Mouse (Mus musculus) hematopoietic stem cell, adult 5-6 weeks (primary cell): ENCODE measurements around the gene Isoc2b. TPM values are rescaled to one million over a fixed set of nuclear protein-coding genes. Genes with fewer than 3 reads are reported as not detected.
"Not testable (repeated sequence)": the region's sequence is repeated elsewhere in the genome, so short reads cannot be mapped to it uniquely, and the experiment has no call there.

Experiments used
- ATAC-seq, 2 experiments: fragments of 125-278 bp in 1 of 2; replicated peaks in 1 of 2; 2 replicates each; pipeline ENCODE4 v1.8.0; 2016 to 2017; ENCODE audit warnings: inconsistent platforms in 2 of 2, mild to moderate bottlenecking in 2 of 2, moderate number of reproducible peaks in 2 of 2, low read depth in 1 of 2, moderate TSS enrichment in 1 of 2; ENCODE audit not compliant: low FRiP score in 2 of 2, poor library complexity in 2 of 2, severe bottlenecking in 2 of 2, insufficient read depth in 1 of 2, low TSS enrichment in 1 of 2
- total RNA-seq: library from RNA; stranded (forward); fragments of 172-1452, 232-1000 nt; gene quantifications from 2 replicates; pipeline ENCODE4 v1.2.3, GENCODE M21; 2017

Isoc2b gene
- total RNA-seq, 1 experiment from 2014 or later: 59.8 TPM

DNA sequence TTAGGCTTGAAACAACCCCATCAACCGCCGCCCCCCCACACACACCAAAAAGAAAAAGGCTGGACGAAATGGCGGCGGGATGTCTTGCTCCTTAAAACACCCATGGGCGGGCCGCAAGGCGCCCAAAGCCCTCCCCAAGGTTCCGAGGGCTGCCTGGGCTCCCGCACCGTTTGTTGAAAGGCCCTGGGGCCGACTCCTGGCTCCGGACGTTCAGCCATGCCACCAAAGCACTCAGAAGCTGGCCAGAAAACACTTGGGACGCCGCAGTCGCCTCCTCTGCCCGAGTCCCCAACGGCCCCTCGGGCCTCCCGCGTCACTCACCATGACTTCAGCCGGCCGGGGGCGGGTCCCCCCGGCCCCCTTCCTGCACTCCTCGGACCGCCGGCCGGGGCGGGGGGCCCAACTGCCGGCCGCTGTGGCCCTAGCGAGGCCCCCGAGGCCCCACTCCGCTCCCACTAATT is 58.2 kb downstream of the Isoc2b start:
- no peak for ATAC-seq

DNA sequence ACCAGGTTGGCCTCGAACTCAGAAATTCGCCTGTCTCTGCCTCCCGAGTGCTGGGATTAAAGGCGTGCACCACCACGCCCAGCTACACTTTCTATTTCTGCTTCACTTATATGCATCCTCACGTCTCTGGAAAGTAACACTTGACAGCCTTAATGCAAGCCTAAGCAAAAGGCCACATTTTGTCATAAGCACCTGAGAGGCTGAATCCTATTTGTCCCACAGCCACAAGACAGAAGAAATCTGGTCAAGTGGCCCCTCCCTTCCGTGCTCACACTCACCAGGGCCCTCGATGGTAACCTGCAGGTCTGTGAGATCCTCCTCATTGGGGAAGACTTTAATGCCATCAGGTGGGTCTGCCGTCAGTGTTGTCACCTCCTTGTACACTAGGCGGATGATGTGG is 58.9 kb downstream of the Isoc2b start:
- ATAC-seq: not testable (repeated sequence)

DNA sequence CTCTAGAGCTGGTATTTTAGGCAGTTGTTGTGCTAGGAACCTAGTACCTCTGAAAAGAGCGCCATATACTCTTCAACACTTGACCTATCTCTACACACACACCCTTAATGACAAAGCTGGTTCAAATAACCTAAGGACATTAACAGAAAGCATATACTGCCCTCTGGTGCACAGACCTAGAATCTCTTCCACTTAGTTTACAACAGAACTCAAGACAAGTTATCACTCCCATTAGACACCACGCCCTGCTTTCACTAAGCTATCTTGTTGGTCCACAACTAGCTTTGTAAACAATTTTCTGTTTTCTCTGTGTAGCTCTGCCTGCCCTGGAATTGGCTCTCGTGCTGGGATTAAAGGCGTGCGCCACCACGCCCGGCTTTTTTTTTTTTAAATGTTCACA is 63.3 kb downstream of the Isoc2b start:
- ATAC-seq: peak; percentile 47 to 68; a peak in 2 of 4 replicates

DNA sequence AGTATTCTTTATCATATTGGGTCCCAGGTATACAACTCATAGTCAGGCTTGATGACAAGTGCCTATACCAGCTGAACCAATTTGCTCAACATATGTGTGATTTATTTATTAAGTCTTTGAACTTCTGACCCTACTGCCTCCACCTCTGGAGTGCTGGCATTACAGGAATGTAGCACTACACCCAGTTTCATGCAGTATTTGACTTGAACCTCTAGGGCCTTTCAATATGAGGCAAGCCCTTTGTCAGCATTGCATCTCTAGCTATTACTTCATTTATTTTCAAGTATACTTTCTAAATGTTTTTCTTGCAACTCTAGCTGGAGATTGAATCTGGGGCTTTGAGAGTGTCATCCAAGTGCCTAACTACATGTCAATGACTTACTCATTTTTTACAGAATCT is 67.8 kb downstream of the Isoc2b start:
- no peak for ATAC-seq

DNA sequence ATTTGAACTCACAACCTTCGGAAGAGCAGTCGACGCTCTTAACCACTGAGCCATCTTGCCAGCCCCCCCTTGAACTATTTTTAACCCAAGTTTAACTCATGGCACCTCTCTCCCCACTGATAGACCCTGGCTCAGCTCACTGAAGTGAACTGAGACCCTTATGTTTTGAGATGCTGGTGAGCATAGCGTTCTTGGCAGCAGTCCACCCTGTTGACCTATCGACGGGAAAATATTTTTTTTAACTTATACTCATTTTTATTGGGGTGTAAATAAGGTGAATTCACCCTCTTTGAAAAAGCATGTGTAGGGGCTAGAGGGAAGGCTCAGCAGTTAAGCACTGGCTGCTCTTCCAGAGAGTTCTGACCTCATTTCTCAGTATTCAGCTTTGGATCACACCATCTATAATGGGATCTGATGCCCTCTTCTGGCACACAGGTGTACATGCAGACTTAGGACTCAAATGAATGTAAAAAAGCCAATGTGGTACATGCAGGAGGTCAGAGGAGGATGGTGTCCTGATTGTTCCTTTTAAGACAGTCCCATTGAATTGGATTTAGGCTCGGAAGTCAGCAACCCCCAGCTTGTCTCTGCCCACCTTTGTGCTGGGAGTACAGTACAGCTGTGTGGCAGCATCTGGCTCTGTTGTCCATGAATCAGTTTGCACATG is 74.2 kb downstream of the Isoc2b start:
- ATAC-seq: peak; percentile 21 to 30; a peak in 1 of 4 replicates

Other genes starting within 250 kb of the Isoc2b start
- 22.0 and 22.8 TPM in 2 replicates for gene Tmem86b, start 238.8 kb downstream of the Isoc2b start, total RNA-seq
- gene Ppp6r1, start 211.2 kb downstream of the Isoc2b start, total RNA-seq: 155 and 186 TPM in 2 replicates
- 19.0 and 25.2 TPM in 2 replicates for gene Hspbp1, start 185.2 kb downstream of the Isoc2b start, total RNA-seq
- gene Brsk1, start 179.7 kb downstream of the Isoc2b start, total RNA-seq: 0.20 and 2.6 TPM in 2 replicates
- gene Tmem150b, start 145.0 kb downstream of the Isoc2b start, total RNA-seq: 5.0 and 7.3 TPM in 2 replicates
- 40.6 and 46.4 TPM in 2 replicates for gene Kmt5c, start 130.1 kb downstream of the Isoc2b start, total RNA-seq
- gene Cox6b2, start 117.2 kb downstream of the Isoc2b start, total RNA-seq: 14.1 and 53.9 TPM in 2 replicates
- not detected in 2 replicates for gene Fam71e2, start 99.0 kb downstream of the Isoc2b start, total RNA-seq
- 0.25 and 0.74 TPM in 2 replicates for gene Il11, start 87.4 kb downstream of the Isoc2b start, total RNA-seq
- gene Tmem190, start 87.3 kb downstream of the Isoc2b start, total RNA-seq: 1.3 TPM in 1 of 2 replicates, not detected in the other
- 9.3 and 19.0 TPM in 2 replicates for gene Tmem238, start 80.6 kb downstream of the Isoc2b start, total RNA-seq
- 736 and 741 TPM in 2 replicates for gene Rpl28, start 77.4 kb downstream of the Isoc2b start, total RNA-seq
- gene Ube2s, start 57.7 kb downstream of the Isoc2b start, total RNA-seq: 137 and 174 TPM in 2 replicates
- 0.06 and 0.45 TPM in 2 replicates for gene Shisa7, start 25.6 kb downstream of the Isoc2b start, total RNA-seq
- 7.1 and 9.0 TPM in 2 replicates for gene Isoc2a, start 6.9 kb upstream of the Isoc2b start, total RNA-seq
- not detected in 2 replicates for gene Gm36210, start 36.3 kb upstream of the Isoc2b start, total RNA-seq
- gene Zfp628, start 45.0 kb upstream of the Isoc2b start, total RNA-seq: 2.2 and 3.2 TPM in 2 replicates
- not detected in 2 replicates for gene Nat14, start 51.8 kb upstream of the Isoc2b start, total RNA-seq
- not detected in 2 replicates for gene Ssc5d, start 55.5 kb upstream of the Isoc2b start, total RNA-seq
- not detected in 2 replicates for gene Sbk2, start 94.1 kb upstream of the Isoc2b start, total RNA-seq
- not detected in 2 replicates for gene Sbk3, start 100.9 kb upstream of the Isoc2b start, total RNA-seq
- gene Zfp579, start 125.9 kb upstream of the Isoc2b start, total RNA-seq: 5.7 and 6.6 TPM in 2 replicates
- gene Zfp524, start 144.2 kb upstream of the Isoc2b start, total RNA-seq: 3.0 and 12.6 TPM in 2 replicates
- gene Fiz1, start 144.4 kb upstream of the Isoc2b start, total RNA-seq: 25.6 and 32.0 TPM in 2 replicates
- gene Gm44973, start 145.2 kb upstream of the Isoc2b start, total RNA-seq: 0.31 TPM in 1 of 2 replicates, not detected in the other
- gene Zfp865, start 150.1 kb upstream of the Isoc2b start, total RNA-seq: 13.9 and 14.0 TPM in 2 replicates
- not detected in 2 replicates for gene Ccdc106, start 150.3 kb upstream of the Isoc2b start, total RNA-seq
- gene 4632433K11Rik, start 163.9 kb upstream of the Isoc2b start, total RNA-seq: 1.3 TPM in 1 of 2 replicates, not detected in the other
- gene Zfp784, start 168.2 kb upstream of the Isoc2b start, total RNA-seq: 3.9 and 5.9 TPM in 2 replicates
- gene Zfp580, start 181.3 kb upstream of the Isoc2b start, total RNA-seq: 2.1 and 2.4 TPM in 2 replicates
- 229 and 261 TPM in 2 replicates for gene U2af2, start 191.9 kb upstream of the Isoc2b start, total RNA-seq
- 25.7 and 38.2 TPM in 2 replicates for gene Epn1, start 210.0 kb upstream of the Isoc2b start, total RNA-seq
- gene Rfpl4, start 246.7 kb upstream of the Isoc2b start, total RNA-seq: not detected in 2 replicates